Mouse (Mus musculus) ZHBTc4 (cell line): ENCODE measurements around the gene Mcl1.

Experiments used
- DNase-seq: peaks from one replicate; pipeline ENCODE4 v3.0.0-alpha.2; 2011; ENCODE audit warnings: low read depth, low spot score

Gene Mcl1

GRCm38 (mm10) chr3:95706273-95706672, 47.7 kb downstream of the Mcl1 start:
- no peak for DNase-seq

- DNase-seq = no peak
These were observed 48.9 kb downstream of the Mcl1 start for GRCm38 (mm10) chr3:95707497-95707896.

GRCm38 (mm10) chr3:95709044-95709443, 50.5 kb downstream of the Mcl1 start:
- no peak for DNase-seq

GRCm38 (mm10) chr3:95709967-95710366, 51.4 kb downstream of the Mcl1 start:
- no peak for DNase-seq
